Comparison of ENCODE assay signal across 10 mouse cellular contexts in the genomic region with DNA sequence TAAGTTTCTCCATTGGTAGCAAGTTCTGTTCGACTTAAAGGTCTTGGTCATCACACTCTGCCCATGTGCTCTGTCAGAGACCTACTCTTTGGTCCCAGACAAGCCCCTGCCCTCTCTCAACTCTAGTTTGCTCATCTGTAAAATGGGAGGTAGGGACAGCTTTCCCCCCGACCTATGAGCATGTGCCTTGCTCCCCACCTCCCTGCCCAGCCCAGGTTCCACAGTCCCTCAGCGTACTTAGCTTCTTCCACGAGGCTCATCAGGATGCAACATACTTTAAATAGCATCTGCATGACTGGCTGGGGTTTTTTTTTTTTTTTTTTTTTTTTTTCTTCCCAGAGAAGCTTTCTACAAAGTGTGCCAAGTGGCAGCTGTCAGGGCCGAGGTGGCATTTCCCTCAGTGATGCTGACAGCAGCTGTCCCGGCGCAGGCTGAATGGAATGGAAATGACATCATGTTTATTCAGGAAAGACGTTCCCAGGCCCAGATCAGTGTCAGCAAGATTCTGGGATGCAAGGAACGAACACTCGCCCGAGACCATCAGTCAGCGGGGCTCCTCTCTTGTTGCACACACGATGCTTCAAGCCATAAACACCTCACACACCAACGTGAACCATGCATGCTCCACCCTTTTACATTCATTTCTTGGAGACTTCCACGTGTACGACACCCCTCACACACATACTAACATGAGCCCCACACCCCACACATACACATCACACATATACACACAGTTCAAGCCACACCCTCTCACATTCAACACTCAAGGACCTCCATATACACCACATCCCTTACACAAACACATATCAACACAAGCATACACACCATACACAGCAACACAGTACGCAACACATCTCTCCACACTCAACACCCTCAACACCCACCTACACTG. TPM values are rescaled to one million over a fixed set of nuclear protein-coding genes. Genes with fewer than 3 reads are reported as not detected.
DNase-seq lines count a peak whose midpoint lies in the region; ATAC-seq and TF ChIP-seq lines count a peak whose summit lies in the region.
"Had no signal": no experiment of that assay in that cellular context is flagged by ENCODE, and none has a peak within 500 bp of the region (broad histone marks: within the 10 kb centered on the region; RNA-seq: fewer than 3 reads in every experiment).

No protein-coding gene starts in this region.

- no peaks in the 10 kb centered on the region for H3K4me1 ChIP-seq in cerebellum, adult 2 months (ENCODE audit: control insufficient read depth, insufficient read depth, low read length)
- no peaks in the 10 kb centered on the region for H3K4me1 ChIP-seq in midbrain, embryonic 11.5 days (ENCODE audit: control insufficient read depth, insufficient read depth, low read length)

- TF ChIP-seq POLR2A in cerebellum, adult 2 months (IDR thresholded peaks at IDR 0.05; ENCODE audit: borderline replicate concordance, insufficient read depth, low read length): no peak

- no peaks in the 10 kb centered on the region for H3K36me3 ChIP-seq in midbrain, embryonic 11.5 days (ENCODE audit: control insufficient read depth, insufficient read depth, low read length)
- H3K36me3 ChIP-seq: heart, embryonic 10.5 days had no signal

- no peak overlapping the region for H3K27ac ChIP-seq in cerebellum, adult 2 months (ENCODE audit: insufficient read depth, low read length)
- H3K27ac ChIP-seq in midbrain, embryonic 11.5 days (ENCODE audit: low read depth, low read length): no peak overlapping the region
- H3K27ac ChIP-seq: heart, embryonic 10.5 days had no signal

- H3K4me3 ChIP-seq in cerebellum, adult 2 months (replicated peaks; ENCODE audit: insufficient read depth, low read depth, low read length): no peak overlapping the region
- no peak overlapping the region for H3K4me3 ChIP-seq in midbrain, embryonic 11.5 days (ENCODE audit: low read depth, low read length)
- H3K4me3 ChIP-seq: heart, embryonic 10.5 days had no signal

- no peaks in the 10 kb centered on the region for H3K27me3 ChIP-seq in cerebellum, adult 2 months (ENCODE audit: control insufficient read depth, insufficient read depth, low read length)
- no peaks in the 10 kb centered on the region for H3K27me3 ChIP-seq in midbrain, embryonic 11.5 days (ENCODE audit: control insufficient read depth, insufficient read depth, low read length)

- no peak for TF ChIP-seq CTCF in cerebellum, adult 2 months (IDR thresholded peaks at IDR 0.05; ENCODE audit: borderline replicate concordance, insufficient read depth, low read depth, low read length)

- H3K9ac ChIP-seq in midbrain, embryonic 11.5 days (ENCODE audit: low read length): no peak overlapping the region

- H3K9me3 ChIP-seq in midbrain, embryonic 11.5 days (ENCODE audit: control insufficient read depth, low read length): no peaks in the 10 kb centered on the region
- H3K9me3 ChIP-seq: heart, embryonic 10.5 days had no signal

- DNase-seq in cerebellum, postnatal 10 days: peak; percentile 58 to 65
- DNase-seq in cerebellum, adult 2 months: no peak
- DNase-seq in 3134 (ENCODE audit: extremely low read depth, insufficient read length, low spot score): peak; percentile 50
- peak; percentile 47 for DNase-seq in gastrocnemius, postnatal 10 days
- DNase-seq in midbrain, embryonic 11.5 days (ENCODE audit: low spot score, missing footprints): peak; percentile 83
- no peak for DNase-seq in spleen, adult 18-20 months
- no peak for DNase-seq in cerebellum, adult 9-11 months
- no peak for DNase-seq in urinary bladder, postnatal 25 days (ENCODE audit: low spot score)

- 44% methylated on average over 17 of the region's 17 CpGs for WGBS in cerebellum, adult 2 months
- 70% methylated on average over 17 of the region's 17 CpGs for WGBS in midbrain, embryonic 11.5 days

- peak; percentile 57; the same call in 1 of the 2 replicates for ATAC-seq in midbrain, embryonic 11.5 days (ENCODE audit: low FRiP score)

- H3K4me2 ChIP-seq in midbrain, embryonic 11.5 days: no peak overlapping the region

RNA-seq across cellular contexts. Expression of gene Lhx2, which starts 56.1 kb away (rescaled TPM):
- polyA plus RNA-seq in cerebellum, adult 2 months (2012; rRNA removed): 1.9 and 3.5 TPM in 2 replicates
- total RNA-seq in gastrocnemius, postnatal 10 days (2021): 1 to 10 TPM in 1 of 2 experiments, under 1 TPM in 1; 0.59 to 1.2 TPM
- polyA plus RNA-seq in midbrain, embryonic 11.5 days (2014; fragmentation: Nextera tagmentation; extraction: Ambion mirVana): 55.5 and 61.5 TPM in 2 replicates
- polyA plus RNA-seq: stomach, embryonic 14.5 days had no signal

Comparison
In these comparisons a context has a peak if more than half of its experiments do, and no peak if none do; other contexts are left out.
1. DNase-seq: peak in cerebellum, postnatal 10 days (2 of 2), 3134 (single experiment), gastrocnemius, postnatal 10 days (single experiment) and midbrain, embryonic 11.5 days (single experiment); none in cerebellum, adult 2 months (0 of 2), spleen, adult 18-20 months (0 of 2), cerebellum, adult 9-11 months (single experiment) and urinary bladder, postnatal 25 days (single experiment).
2. RNA of gene Lhx2, which starts 56.1 kb away (polyA plus RNA-seq): 55.5 to 61.5 TPM in midbrain, embryonic 11.5 days; 1.9 to 3.5 TPM in cerebellum, adult 2 months; every median in the first group is over 10 times any median in the second.